Mouse (Mus musculus): ENCODE measurements around the gene Fam19a4. TPM values are rescaled to one million over a fixed set of nuclear protein-coding genes. Genes with fewer than 3 reads are reported as not detected.

The Fam19a4 gene
- 1.3 and 1.7 TPM in 2 replicates for total RNA-seq (2014; rRNA removed)
- 1.6 and 2.4 TPM in 2 replicates for polyA plus RNA-seq (2015; fragmentation: Nextera tagmentation; extraction: Ambion mirVana)

- Histone ChIP-seq H3K4me1 (ENCODE audit: insufficient read depth) (no peaks in the 10 kb centered on the region), H3K27me3 (ENCODE audit: insufficient read depth, low read length) (peaks cover 23% of the 10 kb centered on the region), H3K4me2 (ENCODE audit: low read depth) (peak within 1 kb of the TSS; percentile 60), H3K4me3 (ENCODE audit: low read depth, low read length) (peak within 1 kb of the TSS; percentile 39), H3K9ac (0 out of 2 replicates have a peak within 1 kb of the TSS, but pooled peaks have one; percentile 18), H3K27ac (ENCODE audit: low read depth, low read length) (no peak within 1 kb of the TSS), H3K9me3 (ENCODE audit: low read length) (no peaks in the 10 kb centered on the region), H3K36me3 (ENCODE audit: insufficient read depth) (no peaks in the 10 kb centered on the region)
- peak; percentile 78 for ATAC-seq
- no peak for DNase-seq
- no peak for TF ChIP-seq CTCF (IDR thresholded peaks at IDR 0.05; ENCODE audit: low read depth)
- under 1% methylated on average over 30 of the region's 30 CpGs for WGBS
Measured at GRCm38 (mm10) chr6:97060074-97060681, at the start of gene Fam19a4. TSS of gene Fam19a4 (minus strand) at chr6:97060413.

GRCm38 (mm10) chr6:97106777-97107176 lies 46.6 kb upstream of the Fam19a4 start:
- WGBS, result 11% methylated on average over 2 of the region's 2 CpGs
- Histone ChIP-seq H3K9ac (no peak overlapping the region), H3K9me3 (ENCODE audit: low read length) (no peaks in the 10 kb centered on the region), H3K4me1 (ENCODE audit: insufficient read depth) (no peaks in the 10 kb centered on the region), H3K27ac (ENCODE audit: low read depth, low read length) (no peak overlapping the region), H3K36me3 (ENCODE audit: insufficient read depth) (no peaks in the 10 kb centered on the region), H3K4me3 (ENCODE audit: low read depth, low read length) (no peak overlapping the region), H3K27me3 (ENCODE audit: insufficient read depth, low read length) (no peaks in the 10 kb centered on the region), H3K4me2 (ENCODE audit: low read depth) (no peak overlapping the region)
- peak; percentile 91 for ATAC-seq
- peak; percentile 96 for TF ChIP-seq CTCF (IDR thresholded peaks at IDR 0.05; ENCODE audit: low read depth)
- DNase-seq, result peak; percentile 89

- H3K9me3 ChIP-seq (ENCODE audit: low read length), result no peaks in the 10 kb centered on the region
- no peaks in the 10 kb centered on the region for H3K4me1 ChIP-seq (ENCODE audit: insufficient read depth)
- no peak overlapping the region for H3K27ac ChIP-seq (ENCODE audit: low read depth, low read length)
- WGBS, result 78% methylated on average over 8 of the region's 8 CpGs
- H3K9ac ChIP-seq, result no peak overlapping the region
- peak; percentile 31 for DNase-seq
- no peak for ATAC-seq
- no peaks in the 10 kb centered on the region for H3K36me3 ChIP-seq (ENCODE audit: insufficient read depth)
- no peak overlapping the region for H3K4me3 ChIP-seq (ENCODE audit: low read depth, low read length)
- H3K27me3 ChIP-seq (ENCODE audit: insufficient read depth, low read length), result no peaks in the 10 kb centered on the region
- TF ChIP-seq CTCF (IDR thresholded peaks at IDR 0.05; ENCODE audit: low read depth), result peak; percentile 50
- H3K4me2 ChIP-seq (ENCODE audit: low read depth), result no peak overlapping the region
Measured at GRCm38 (mm10) chr6:97106106-97106505, 45.9 kb upstream of the Fam19a4 start.

- DNase-seq, result no peak
- Histone ChIP-seq H3K36me3 (ENCODE audit: insufficient read depth) (no peaks in the 10 kb centered on the region), H3K4me3 (ENCODE audit: low read depth, low read length) (no peak overlapping the region), H3K9me3 (ENCODE audit: low read length) (no peaks in the 10 kb centered on the region), H3K4me2 (ENCODE audit: low read depth) (no peak overlapping the region), H3K27ac (ENCODE audit: low read depth, low read length) (no peak overlapping the region), H3K9ac (no peak overlapping the region), H3K27me3 (ENCODE audit: insufficient read depth, low read length) (no peaks in the 10 kb centered on the region), H3K4me1 (ENCODE audit: insufficient read depth) (no peaks in the 10 kb centered on the region)
- ATAC-seq, result no peak
- peak; percentile 58 for TF ChIP-seq CTCF (IDR thresholded peaks at IDR 0.05; ENCODE audit: low read depth)
- 82% methylated on average over 7 of the region's 7 CpGs for WGBS
Measured at GRCm38 (mm10) chr6:97104264-97104852, 44.1 kb upstream of the Fam19a4 start.

GRCm38 (mm10) chr6:97101958-97102702 lies 41.9 kb upstream of the Fam19a4 start:
- 7% methylated on average over 15 of the region's 15 CpGs for WGBS
- DNase-seq (no peak), ATAC-seq (no peak)
- Histone ChIP-seq H3K36me3 (ENCODE audit: insufficient read depth) (no peaks in the 10 kb centered on the region), H3K27me3 (ENCODE audit: insufficient read depth, low read length) (no peaks in the 10 kb centered on the region), H3K4me3 (ENCODE audit: low read depth, low read length) (no peak overlapping the region), H3K9me3 (ENCODE audit: low read length) (no peaks in the 10 kb centered on the region), H3K4me1 (ENCODE audit: insufficient read depth) (no peaks in the 10 kb centered on the region), H3K9ac (no peak overlapping the region), H3K27ac (ENCODE audit: low read depth, low read length) (no peak overlapping the region), H3K4me2 (ENCODE audit: low read depth) (no peak overlapping the region)
- no peak for TF ChIP-seq CTCF (IDR thresholded peaks at IDR 0.05; ENCODE audit: low read depth)

DNA sequence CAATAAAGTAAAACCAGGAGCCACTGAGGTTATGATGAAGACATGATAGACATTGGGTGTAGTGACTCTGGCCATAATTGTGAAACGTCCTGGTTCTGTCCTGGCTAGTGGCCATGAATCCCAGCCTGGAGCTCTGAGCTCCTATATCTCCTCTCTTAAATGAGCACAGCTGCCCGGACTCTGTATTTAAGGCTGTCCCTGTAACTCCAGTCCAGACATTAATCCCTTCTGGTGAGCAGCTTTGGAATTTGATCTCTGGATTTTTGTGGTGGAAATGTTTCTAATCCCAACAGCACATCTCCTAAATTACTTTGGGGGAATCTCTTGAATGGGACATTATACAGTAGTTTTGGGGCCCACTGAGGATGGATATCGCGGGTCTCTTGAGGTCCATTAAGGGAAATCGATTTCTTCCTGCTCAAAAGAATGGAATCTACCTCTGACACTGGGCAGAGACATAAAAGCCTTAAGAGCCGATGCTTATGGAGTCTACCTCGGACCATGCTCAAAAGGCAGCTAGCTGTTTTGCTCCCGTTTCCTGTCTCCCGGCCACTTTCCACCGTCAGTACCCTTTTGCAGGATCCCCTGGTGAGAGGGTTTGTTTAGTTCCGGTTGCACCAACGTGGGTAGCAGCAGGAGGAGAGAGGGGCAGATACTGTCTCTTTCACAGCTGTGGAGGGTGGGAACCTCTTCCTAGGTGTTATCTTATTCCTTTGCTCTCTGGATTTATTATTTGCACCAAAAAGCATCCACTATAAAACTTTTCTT lies 41.2 kb upstream of the Fam19a4 start:
- Histone ChIP-seq H3K4me3 (ENCODE audit: low read depth, low read length) (no peak overlapping the region), H3K27ac (ENCODE audit: low read depth, low read length) (no peak overlapping the region), H3K4me2 (ENCODE audit: low read depth) (no peak overlapping the region), H3K9me3 (ENCODE audit: low read length) (no peaks in the 10 kb centered on the region), H3K36me3 (ENCODE audit: insufficient read depth) (no peaks in the 10 kb centered on the region), H3K4me1 (ENCODE audit: insufficient read depth) (no peaks in the 10 kb centered on the region), H3K9ac (no peak overlapping the region), H3K27me3 (ENCODE audit: insufficient read depth, low read length) (no peaks in the 10 kb centered on the region)
- DNase-seq (no peak), ATAC-seq (no peak)
- TF ChIP-seq CTCF (IDR thresholded peaks at IDR 0.05; ENCODE audit: low read depth), result no peak
- WGBS, result 34% methylated on average over 12 of the region's 12 CpGs

Data from forebrain, postnatal 0 days (tissue).